Mouse (Mus musculus) lung, postnatal 14 days (tissue): ENCODE data around the gene Arfgap1.

Source experiments
- DNase-seq: peaks from one replicate; pipeline ENCODE4 v3.0.0; 2021

The Arfgap1 gene

GRCm38 (mm10) chr2:180967010-180967763 lies at the start of gene Arfgap1:
Gene Arfgap1 (plus strand): TSS chr2:180967225.
- peak; percentile 94 for DNase-seq

- DNase-seq = peak; percentile 16
Measured at GRCm38 (mm10) chr2:180919913-180920809, 46.9 kb upstream of the Arfgap1 start.

GRCm38 (mm10) chr2:180920810-180921400 lies 46.1 kb upstream of the Arfgap1 start, which contains the start of gene Ythdf1:
Gene Ythdf1 (minus strand): TSS chr2:180920949.
- peak; percentile 99 for DNase-seq

- DNase-seq = no peak
Measured at GRCm38 (mm10) chr2:180922739-180923138, 44.3 kb upstream of the Arfgap1 start.

- DNase-seq = peak; percentile 84
Measured at GRCm38 (mm10) chr2:180925176-180925575, 41.8 kb upstream of the Arfgap1 start.

GRCm38 (mm10) chr2:180928723-180929122 lies 38.3 kb upstream of the Arfgap1 start, which contains the start of gene Birc7:
Gene Birc7 (plus strand): TSS chr2:180929023.
- no peak for DNase-seq

- no peak for DNase-seq
Measured at GRCm38 (mm10) chr2:180932418-180932817, 34.6 kb upstream of the Arfgap1 start.

GRCm38 (mm10) chr2:180940187-180940586 lies 26.8 kb upstream of the Arfgap1 start:
- no peak for DNase-seq

GRCm38 (mm10) chr2:180941869-180942268 lies 25.2 kb upstream of the Arfgap1 start:
- no peak for DNase-seq

- no peak for DNase-seq
Measured at GRCm38 (mm10) chr2:180949947-180950346, 17.1 kb upstream of the Arfgap1 start.

GRCm38 (mm10) chr2:180952731-180953171 lies 14.3 kb upstream of the Arfgap1 start:
- no peak for DNase-seq

GRCm38 (mm10) chr2:180953638-180954037 lies 13.4 kb upstream of the Arfgap1 start:
- DNase-seq = no peak

GRCm38 (mm10) chr2:180954061-180955047 lies 12.7 kb upstream of the Arfgap1 start, which contains the start of gene Nkain4:
Gene Nkain4 (minus strand): TSS chr2:180954699.
- DNase-seq = peak; percentile 59

- DNase-seq = no peak
Measured at GRCm38 (mm10) chr2:180959605-180960004, 7.4 kb upstream of the Arfgap1 start.

GRCm38 (mm10) chr2:180960187-180960586 lies 6.8 kb upstream of the Arfgap1 start:
- DNase-seq = no peak

- no peak for DNase-seq
Measured at GRCm38 (mm10) chr2:180962616-180963308, 4.3 kb upstream of the Arfgap1 start.

- DNase-seq = peak; percentile 80
Measured at GRCm38 (mm10) chr2:180963956-180964355, 3.1 kb upstream of the Arfgap1 start.

- no peak for DNase-seq
Measured at GRCm38 (mm10) chr2:180966092-180966882, 738 bp upstream of the Arfgap1 start.

GRCm38 (mm10) chr2:180981133-180981532 lies 14.1 kb downstream of the Arfgap1 start:
- DNase-seq = no peak

GRCm38 (mm10) chr2:180985635-180986034 lies 18.6 kb downstream of the Arfgap1 start:
- DNase-seq = no peak
